Mouse (Mus musculus) adrenal gland, adult 2 months (tissue): ENCODE data around the gene Ifitm6. TPM values are rescaled to one million over a fixed set of nuclear protein-coding genes. Genes with fewer than 3 reads are reported as not detected.
"Not testable (repeated sequence)": the region's sequence is repeated elsewhere in the genome, so short reads cannot be mapped to it uniquely, and the experiment has no call there.

Experiments used
- DNase-seq: peaks from one replicate; pipeline ENCODE4 v3.0.0; 2021
- long read RNA-seq: library from polyadenylated mRNA; stranded (forward); transcript quantifications from one replicate; pipeline ENCODE4 v2.0.0, GENCODE M21; 2021
- polyA plus RNA-seq: library from polyadenylated mRNA; depleted of rRNA; stranded (reverse); fragments of >200 nt; gene quantifications from 2 replicates; pipeline ENCODE4 v1.2.3, GENCODE M21; 2012; rRNA removed
- total RNA-seq, 2 experiments: library from RNA; stranded (reverse); gene quantifications; 2 replicates each; pipeline ENCODE4 v1.2.3; 2021

Ifitm6 gene
- total RNA-seq (under 1 TPM in 1 of 2 experiments, not detected in 1; 0.93 TPM), polyA plus RNA-seq (0.39 and 1.2 TPM in 2 replicates)
- long read RNA-seq: 0 reads

GRCm38 (mm10) chr7:141017824-141018223 lies at the start of gene Ifitm6:
TSS of gene Ifitm6 (minus strand) at chr7:141017924.
- not testable (repeated sequence) for DNase-seq

- DNase-seq: no peak
Measured at GRCm38 (mm10) chr7:141064576-141064975, 46.9 kb upstream of the Ifitm6 start.

- DNase-seq: no peak
Measured at GRCm38 (mm10) chr7:141064175-141064574, 46.5 kb upstream of the Ifitm6 start.

DNA sequence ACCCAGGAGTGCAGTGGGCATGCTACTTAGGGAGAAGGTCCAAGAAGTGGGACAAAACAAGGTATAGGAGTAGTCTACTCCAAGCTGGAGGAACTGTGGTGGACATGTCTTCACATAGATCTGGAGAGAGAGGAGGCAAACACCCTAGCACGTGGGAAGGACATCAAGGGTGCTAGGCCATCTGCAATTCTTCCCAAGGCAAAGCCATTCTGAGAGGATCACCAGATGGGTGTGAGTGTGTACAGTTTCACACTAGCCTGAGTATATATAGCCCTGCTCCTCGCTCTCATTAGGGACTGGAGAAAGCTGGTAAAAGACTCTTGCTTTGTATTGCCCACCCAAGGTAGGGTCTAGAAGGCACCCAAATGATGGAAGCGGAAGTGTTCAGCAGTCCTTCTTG lies 45.6 kb upstream of the Ifitm6 start:
- no peak for DNase-seq

- DNase-seq: no peak
Measured at GRCm38 (mm10) chr7:141062525-141062924, 44.8 kb upstream of the Ifitm6 start.

GRCm38 (mm10) chr7:141061269-141061692 lies 43.6 kb upstream of the Ifitm6 start:
- no peak for DNase-seq

DNA sequence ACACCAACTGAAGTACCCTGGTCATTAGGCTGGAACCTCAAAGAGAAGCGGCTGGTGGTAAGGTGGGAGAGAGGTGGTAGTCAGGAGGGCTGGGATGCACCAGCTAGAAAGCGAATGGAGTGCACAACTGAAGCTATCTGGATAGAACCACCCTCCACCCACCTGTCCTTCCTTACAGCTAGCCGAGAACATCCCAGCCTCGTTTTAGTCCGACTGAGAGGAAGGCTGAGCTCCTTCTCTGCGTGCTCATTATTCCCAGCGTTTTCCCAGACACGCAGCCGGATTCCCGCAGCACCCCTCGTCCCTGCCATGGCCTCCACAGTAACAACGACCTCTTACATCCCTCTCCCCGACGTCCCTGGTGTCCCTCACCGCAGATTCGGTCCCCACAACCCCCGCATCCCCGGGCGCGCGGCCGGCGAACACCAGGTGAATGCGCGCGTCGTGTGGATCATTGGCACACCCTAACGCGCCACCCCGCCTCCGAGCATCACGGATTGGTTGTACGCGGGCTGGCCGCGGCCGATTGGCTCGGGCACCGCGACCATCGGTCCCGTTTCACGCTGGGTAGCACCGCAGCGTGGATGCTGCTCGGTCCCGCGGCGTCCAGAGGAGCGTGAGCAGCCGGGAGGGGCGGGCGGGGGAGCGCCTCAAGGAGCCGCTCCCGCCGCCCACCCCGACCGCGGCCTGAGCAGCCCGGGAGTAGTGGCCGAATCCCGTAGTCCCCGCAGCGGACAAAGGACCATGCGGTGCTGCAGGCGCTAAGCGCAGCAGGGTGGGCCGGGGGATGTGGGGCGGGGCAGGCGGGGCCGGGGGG lies 42.9 kb upstream of the Ifitm6 start, which contains the start of gene B4galnt4:
Gene B4galnt4 (plus strand): TSS at position 679 of the 817 bp plus-strand sequence.
- peak; percentile 84 for DNase-seq

GRCm38 (mm10) chr7:141059929-141060328 lies 42.2 kb upstream of the Ifitm6 start:
- no peak for DNase-seq

- no peak for DNase-seq
Measured at GRCm38 (mm10) chr7:141058601-141059341, 41.0 kb upstream of the Ifitm6 start.

- no peak for DNase-seq
Measured at GRCm38 (mm10) chr7:141057541-141057940, 39.8 kb upstream of the Ifitm6 start.

GRCm38 (mm10) chr7:141056976-141057375 lies 39.3 kb upstream of the Ifitm6 start:
- DNase-seq: no peak

DNA sequence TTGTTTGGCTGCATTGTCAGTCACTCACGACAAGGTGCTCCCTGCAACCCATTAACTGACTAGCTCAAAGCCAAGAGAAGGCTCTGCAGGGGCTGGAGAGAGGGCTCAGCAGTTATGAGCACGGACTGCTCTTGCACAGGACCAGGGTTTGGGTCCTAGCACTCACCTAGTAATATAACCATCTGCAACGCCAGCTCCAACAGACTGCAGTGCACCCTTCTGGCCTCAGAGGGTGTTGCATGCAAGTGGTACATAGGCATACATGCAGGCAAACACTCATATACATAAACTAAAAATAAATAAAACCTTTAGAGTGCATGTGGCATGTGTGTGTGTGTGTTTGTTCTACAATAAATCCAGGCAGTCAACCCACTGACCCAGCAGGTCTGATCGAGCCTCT lies 38.1 kb upstream of the Ifitm6 start:
- DNase-seq: no peak

GRCm38 (mm10) chr7:141052421-141052820 lies 34.7 kb upstream of the Ifitm6 start:
- DNase-seq: no peak

DNA sequence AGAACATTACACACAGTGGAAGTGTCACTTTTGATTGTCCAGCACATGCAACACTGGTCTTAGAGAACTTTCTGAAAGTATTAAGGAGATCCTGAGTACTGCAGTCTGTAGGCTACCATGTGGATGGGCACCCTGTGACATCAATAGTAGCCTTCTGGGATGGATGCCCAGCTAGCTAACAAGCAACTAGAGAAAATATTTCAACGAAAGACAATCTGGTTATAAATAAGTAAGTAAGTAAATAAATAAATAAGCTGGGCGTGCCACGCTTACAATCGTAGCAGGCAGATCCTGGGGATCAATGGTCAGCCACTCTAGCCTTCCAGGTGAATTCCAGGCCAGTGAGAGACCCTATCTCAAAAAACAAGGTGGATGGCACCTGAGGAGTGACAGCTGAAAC lies 34.3 kb upstream of the Ifitm6 start:
- DNase-seq: no peak

DNA sequence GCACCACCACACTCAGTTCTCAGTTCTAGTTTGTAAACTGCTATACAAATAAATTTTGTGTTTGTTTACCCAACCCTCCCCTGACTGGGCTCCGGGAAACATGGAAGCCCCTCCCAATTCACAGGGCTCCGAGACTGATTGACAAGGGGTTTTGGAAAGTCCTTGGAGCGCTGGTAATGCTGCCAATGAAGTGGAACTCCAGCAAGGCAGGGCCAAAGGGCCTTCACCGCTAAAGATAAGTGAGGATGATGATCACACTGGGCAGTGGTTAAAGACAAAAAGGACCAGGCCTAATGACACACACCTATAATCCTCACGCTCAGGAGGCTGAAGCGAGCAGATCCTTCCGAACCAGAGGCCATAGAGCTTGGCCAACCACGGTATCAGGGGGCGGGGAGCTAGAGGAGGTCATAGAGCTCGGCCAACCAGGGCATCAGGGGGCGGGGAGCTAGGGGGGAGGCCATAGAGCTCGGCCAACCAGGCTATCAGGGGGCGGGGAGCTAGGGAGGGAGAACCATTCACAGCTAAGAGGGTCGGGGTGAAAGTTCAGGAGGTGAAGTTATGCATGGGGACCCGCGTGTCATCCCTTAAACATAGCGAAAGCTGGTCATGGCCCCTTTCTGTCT lies 33.4 kb upstream of the Ifitm6 start:
- DNase-seq: peak; percentile 36

DNA sequence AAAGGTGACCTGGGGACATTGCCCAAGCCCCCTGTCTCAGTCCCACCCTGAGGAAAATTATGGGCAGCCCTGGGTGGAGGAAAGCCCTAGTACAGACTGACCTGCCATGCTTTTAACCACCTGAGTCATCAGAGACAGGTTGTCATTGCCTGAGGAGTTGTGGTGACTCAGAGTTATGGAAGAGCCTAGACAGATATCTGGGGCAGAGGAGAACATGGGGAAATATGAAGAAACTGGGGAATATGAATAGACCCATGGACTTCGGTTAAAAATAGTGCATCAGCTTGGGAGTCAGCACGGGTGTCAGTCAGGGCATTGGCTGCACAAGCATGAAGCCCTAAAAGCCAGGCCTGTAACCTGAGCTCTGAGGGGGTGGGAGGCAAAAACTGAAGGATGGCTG lies 31.6 kb upstream of the Ifitm6 start:
- DNase-seq: peak; percentile 16

DNA sequence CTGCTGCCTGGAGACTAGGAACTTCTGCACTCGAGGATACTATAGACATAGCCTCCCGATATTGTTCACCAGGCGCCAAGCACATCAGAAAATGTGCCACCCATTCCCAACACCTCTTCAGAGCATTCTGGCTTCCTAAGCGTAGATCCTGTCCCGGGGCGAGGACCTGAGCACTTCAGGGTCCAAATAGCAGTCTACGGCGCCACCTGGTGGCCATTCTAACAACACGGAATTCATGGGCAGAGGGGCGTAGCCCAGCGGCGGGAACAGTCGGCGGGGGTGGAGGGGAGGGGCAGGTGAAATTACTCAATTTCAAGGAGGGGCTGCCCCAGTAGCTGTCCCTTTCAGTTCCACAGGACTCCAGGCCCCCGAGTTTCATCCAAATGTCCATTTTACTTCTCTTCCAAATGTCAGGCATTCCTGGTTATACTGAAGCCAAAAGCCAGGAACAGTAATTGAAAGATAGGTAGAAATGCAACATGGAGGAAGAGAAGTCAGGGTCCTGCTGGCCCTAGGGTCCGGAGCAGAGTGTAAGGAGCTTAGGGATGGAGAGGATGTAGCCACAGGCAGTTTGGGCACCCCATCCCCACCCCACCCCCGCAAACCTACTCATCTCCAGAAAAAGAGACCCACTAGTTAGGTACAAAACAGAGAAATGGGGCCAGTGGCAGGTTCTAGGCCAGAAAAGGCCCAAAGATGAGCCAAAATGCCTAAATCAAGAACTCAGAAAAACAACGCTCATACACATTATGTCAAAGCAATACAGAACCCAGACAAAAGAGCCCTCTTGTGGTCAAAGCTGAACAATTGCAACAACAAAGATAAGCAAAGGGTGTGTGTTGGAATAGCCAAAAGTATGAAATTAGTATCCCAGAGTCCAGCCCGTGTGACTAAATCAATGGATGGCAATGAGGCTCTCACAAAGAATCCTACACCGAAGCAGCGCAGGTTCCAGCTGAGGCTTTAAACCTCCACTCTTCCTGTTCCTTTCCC lies 30.8 kb upstream of the Ifitm6 start:
- peak; percentile 92 for DNase-seq

DNA sequence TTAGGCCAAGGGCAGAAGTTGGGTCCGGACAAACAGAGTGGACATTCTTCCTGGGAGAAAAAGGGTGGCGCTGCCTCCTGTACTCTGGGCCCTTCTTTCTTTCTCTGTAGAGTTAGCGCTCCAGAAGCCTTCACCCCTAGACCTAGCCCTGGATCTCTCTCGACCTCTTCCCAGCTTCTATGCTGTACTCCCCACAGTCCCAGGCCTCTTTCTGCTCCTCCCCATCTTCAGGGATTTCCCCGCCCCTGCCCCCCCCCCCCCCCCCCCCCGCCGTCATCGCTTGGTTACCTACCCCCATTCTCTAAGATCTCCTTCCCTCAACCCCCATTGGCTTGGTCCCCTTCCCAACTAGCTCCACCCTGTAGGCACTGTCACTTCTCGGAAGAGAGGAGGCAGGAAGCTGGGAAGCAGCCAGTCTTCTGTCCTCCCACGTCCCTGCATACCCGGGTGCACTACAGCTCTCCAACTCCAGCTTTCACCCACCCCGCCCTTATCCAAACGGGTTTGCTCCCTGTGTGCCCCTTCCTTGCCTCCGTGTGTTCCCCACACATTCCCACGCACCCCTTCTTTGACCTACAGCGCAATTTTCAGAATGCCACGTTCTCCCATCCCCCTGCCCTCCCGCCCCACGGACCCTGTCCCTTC lies 30.0 kb upstream of the Ifitm6 start:
- DNase-seq: peak; percentile 84

DNA sequence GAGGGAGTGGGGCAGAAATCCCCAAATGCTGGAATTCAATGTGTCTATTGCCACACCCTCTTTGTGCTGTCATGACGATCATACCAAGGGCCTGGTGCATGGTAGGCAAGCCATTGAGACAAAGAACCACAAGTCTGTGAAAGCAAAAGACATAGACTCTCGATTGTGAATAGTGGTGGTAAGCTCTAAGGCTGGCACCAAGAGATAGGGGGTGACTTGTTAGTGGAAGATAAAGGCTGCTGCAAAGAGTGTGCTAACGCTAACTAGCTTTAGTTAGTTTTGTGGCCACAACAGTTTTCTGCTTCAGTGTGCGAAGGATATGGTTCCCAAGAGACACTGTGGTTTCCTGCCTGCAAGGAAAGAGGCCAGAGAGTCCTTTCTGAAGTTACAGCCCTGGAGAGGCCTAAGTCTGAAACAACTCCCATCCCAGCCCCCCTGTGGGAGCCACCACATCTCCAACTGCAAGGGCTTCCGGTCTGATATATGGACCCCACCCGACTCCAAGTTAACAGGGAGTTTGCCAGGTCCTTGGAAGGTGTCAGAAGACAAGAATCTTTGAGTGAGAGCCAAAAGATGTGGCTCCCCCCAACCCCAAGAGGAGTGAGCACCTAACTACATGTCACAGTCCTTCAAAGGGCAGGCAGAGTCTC lies 29.3 kb upstream of the Ifitm6 start:
- DNase-seq: no peak

DNA sequence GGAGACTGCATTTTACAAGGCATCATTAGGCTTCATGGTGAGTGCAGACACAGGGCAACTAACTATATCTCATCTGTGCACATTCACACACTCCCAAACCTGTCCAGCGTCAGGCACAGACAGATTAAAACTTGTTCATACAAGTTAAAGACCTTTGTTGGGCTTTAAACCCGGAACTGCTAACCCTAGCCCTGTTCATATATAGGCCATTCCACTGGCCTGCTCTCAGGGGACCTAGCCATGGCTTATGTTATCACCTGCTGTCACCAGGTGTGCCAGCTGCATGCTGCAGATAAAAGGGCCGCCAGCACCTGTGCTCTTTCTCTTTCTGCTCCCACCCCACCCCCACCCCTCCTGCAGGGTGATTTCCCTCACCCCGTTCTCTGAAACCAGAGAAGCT lies 24.8 kb upstream of the Ifitm6 start:
- no peak for DNase-seq
